Mouse (Mus musculus): ENCODE measurements at regions not wholly inside any gene's neighbourhood (a gene's known extent, or its start where the extent isn't known, plus 50 kb on each side); places are given as distances from the start of the nearest gene placed in this dataset.

GRCm38 (mm10) chr2:77358176-77358575, 77.8 kb upstream of the Sestd1 start:
- TF ChIP-seq CTCF (IDR thresholded peaks at IDR 0.05; ENCODE audit: control insufficient read depth, insufficient read depth, low read length) (no peak), POLR2A (IDR thresholded peaks at IDR 0.05; ENCODE audit: borderline replicate concordance, control insufficient read depth, low read depth, low read length) (no peak)
- Histone ChIP-seq H3K4me3 (replicated peaks; ENCODE audit: control insufficient read depth, low read depth, low read length) (no peak overlapping the region), H3K27ac (ENCODE audit: control insufficient read depth, insufficient read depth, low read depth, low read length, poor library complexity) (no peak overlapping the region), H3K4me1 (ENCODE audit: control insufficient read depth, insufficient read depth, low read length) (no peaks in the 10 kb centered on the region)
- whole genome bisulfite sequencing, result 75% methylated on average over 6 of the region's 6 CpGs

GRCm38 (mm10) chr2:77356798-77357197, 76.4 kb upstream of the Sestd1 start:
- WGBS, result 64% methylated on average over 10 of the region's 10 CpGs

GRCm38 (mm10) chr2:77351987-77352628, 71.7 kb upstream of the Sestd1 start:
- Histone ChIP-seq H3K4me1 (ENCODE audit: control insufficient read depth, insufficient read depth, low read length) (no peaks in the 10 kb centered on the region), H3K27ac (ENCODE audit: control insufficient read depth, insufficient read depth, low read depth, low read length, poor library complexity) (no peak overlapping the region), H3K4me3 (replicated peaks; ENCODE audit: control insufficient read depth, low read depth, low read length) (no peak overlapping the region)
- 76% methylated on average over 8 of the region's 8 CpGs for WGBS
- TF ChIP-seq CTCF (IDR thresholded peaks at IDR 0.05; ENCODE audit: control insufficient read depth, insufficient read depth, low read length) (no peak), POLR2A (IDR thresholded peaks at IDR 0.05; ENCODE audit: borderline replicate concordance, control insufficient read depth, low read depth, low read length) (no peak)

More at GRCm38 (mm10) chr2:77356798-77357197, 76.4 kb upstream of the Sestd1 start:
- TF ChIP-seq CTCF (IDR thresholded peaks at IDR 0.05; ENCODE audit: control insufficient read depth, insufficient read depth, low read length), result no peak
- TF ChIP-seq POLR2A (IDR thresholded peaks at IDR 0.05; ENCODE audit: borderline replicate concordance, control insufficient read depth, low read depth, low read length), result no peak
- H3K27ac ChIP-seq (ENCODE audit: control insufficient read depth, insufficient read depth, low read depth, low read length, poor library complexity), result no peak overlapping the region
- no peak overlapping the region for H3K4me3 ChIP-seq (replicated peaks; ENCODE audit: control insufficient read depth, low read depth, low read length)
- H3K4me1 ChIP-seq (ENCODE audit: control insufficient read depth, insufficient read depth, low read length), result no peaks in the 10 kb centered on the region

GRCm38 (mm10) chr2:77347027-77347426, 66.6 kb upstream of the Sestd1 start:
- no peak for TF ChIP-seq CTCF (IDR thresholded peaks at IDR 0.05; ENCODE audit: control insufficient read depth, insufficient read depth, low read length)
- H3K4me1 ChIP-seq (ENCODE audit: control insufficient read depth, insufficient read depth, low read length), result no peaks in the 10 kb centered on the region
- no peak overlapping the region for H3K4me3 ChIP-seq (replicated peaks; ENCODE audit: control insufficient read depth, low read depth, low read length)
- WGBS, result 78% methylated on average over 5 of the region's 5 CpGs
- H3K27ac ChIP-seq (ENCODE audit: control insufficient read depth, insufficient read depth, low read depth, low read length, poor library complexity), result no peak overlapping the region

- H3K27ac ChIP-seq (ENCODE audit: control insufficient read depth, insufficient read depth, low read depth, low read length, poor library complexity), result no peak overlapping the region
- WGBS, result 84% methylated on average over 16 of the region's 16 CpGs
Measured at GRCm38 (mm10) chr2:77343736-77344440, 63.5 kb upstream of the Sestd1 start.

GRCm38 (mm10) chr2:77342416-77342815, 62.0 kb upstream of the Sestd1 start:
- Histone ChIP-seq H3K4me1 (ENCODE audit: control insufficient read depth, insufficient read depth, low read length) (no peaks in the 10 kb centered on the region), H3K4me3 (replicated peaks; ENCODE audit: control insufficient read depth, low read depth, low read length) (no peak overlapping the region), H3K27ac (ENCODE audit: control insufficient read depth, insufficient read depth, low read depth, low read length, poor library complexity) (no peak overlapping the region)
- no peak for TF ChIP-seq CTCF (IDR thresholded peaks at IDR 0.05; ENCODE audit: control insufficient read depth, insufficient read depth, low read length)
- TF ChIP-seq POLR2A (IDR thresholded peaks at IDR 0.05; ENCODE audit: borderline replicate concordance, control insufficient read depth, low read depth, low read length), result no peak
- 38% methylated on average over 2 of the region's 2 CpGs for WGBS

More at GRCm38 (mm10) chr2:77343736-77344440, 63.5 kb upstream of the Sestd1 start:
- TF ChIP-seq POLR2A (IDR thresholded peaks at IDR 0.05; ENCODE audit: borderline replicate concordance, control insufficient read depth, low read depth, low read length), result no peak
- peak; percentile 19; the same call in 1 of the 2 replicates for TF ChIP-seq CTCF (IDR thresholded peaks at IDR 0.05; ENCODE audit: control insufficient read depth, insufficient read depth, low read length)
- Histone ChIP-seq H3K4me3 (replicated peaks; ENCODE audit: control insufficient read depth, low read depth, low read length) (no peak overlapping the region), H3K4me1 (ENCODE audit: control insufficient read depth, insufficient read depth, low read length) (no peaks in the 10 kb centered on the region)

GRCm38 (mm10) chr2:77341575-77342332, 61.4 kb upstream of the Sestd1 start:
- no peaks in the 10 kb centered on the region for H3K4me1 ChIP-seq (ENCODE audit: control insufficient read depth, insufficient read depth, low read length)
- TF ChIP-seq POLR2A (IDR thresholded peaks at IDR 0.05; ENCODE audit: borderline replicate concordance, control insufficient read depth, low read depth, low read length) (no peak), CTCF (IDR thresholded peaks at IDR 0.05; ENCODE audit: control insufficient read depth, insufficient read depth, low read length) (peak; percentile 82)
- H3K4me3 ChIP-seq (replicated peaks; ENCODE audit: control insufficient read depth, low read depth, low read length), result no peak overlapping the region
- H3K27ac ChIP-seq (ENCODE audit: control insufficient read depth, insufficient read depth, low read depth, low read length, poor library complexity), result no peak overlapping the region
- 17% methylated on average over 12 of the region's 12 CpGs for WGBS

- H3K27ac ChIP-seq (ENCODE audit: control insufficient read depth, insufficient read depth, low read depth, low read length, poor library complexity), result no peak overlapping the region
- H3K4me1 ChIP-seq (ENCODE audit: control insufficient read depth, insufficient read depth, low read length), result no peaks in the 10 kb centered on the region
- no peak overlapping the region for H3K4me3 ChIP-seq (replicated peaks; ENCODE audit: control insufficient read depth, low read depth, low read length)
- TF ChIP-seq CTCF (IDR thresholded peaks at IDR 0.05; ENCODE audit: control insufficient read depth, insufficient read depth, low read length), result no peak
- TF ChIP-seq POLR2A (IDR thresholded peaks at IDR 0.05; ENCODE audit: borderline replicate concordance, control insufficient read depth, low read depth, low read length), result no peak
- 72% methylated on average over 6 of the region's 6 CpGs for WGBS
Measured at GRCm38 (mm10) chr2:77340076-77340475, 59.7 kb upstream of the Sestd1 start.
